Comparison of ENCODE assay signal across 8 mouse cellular contexts in the genomic region with DNA sequence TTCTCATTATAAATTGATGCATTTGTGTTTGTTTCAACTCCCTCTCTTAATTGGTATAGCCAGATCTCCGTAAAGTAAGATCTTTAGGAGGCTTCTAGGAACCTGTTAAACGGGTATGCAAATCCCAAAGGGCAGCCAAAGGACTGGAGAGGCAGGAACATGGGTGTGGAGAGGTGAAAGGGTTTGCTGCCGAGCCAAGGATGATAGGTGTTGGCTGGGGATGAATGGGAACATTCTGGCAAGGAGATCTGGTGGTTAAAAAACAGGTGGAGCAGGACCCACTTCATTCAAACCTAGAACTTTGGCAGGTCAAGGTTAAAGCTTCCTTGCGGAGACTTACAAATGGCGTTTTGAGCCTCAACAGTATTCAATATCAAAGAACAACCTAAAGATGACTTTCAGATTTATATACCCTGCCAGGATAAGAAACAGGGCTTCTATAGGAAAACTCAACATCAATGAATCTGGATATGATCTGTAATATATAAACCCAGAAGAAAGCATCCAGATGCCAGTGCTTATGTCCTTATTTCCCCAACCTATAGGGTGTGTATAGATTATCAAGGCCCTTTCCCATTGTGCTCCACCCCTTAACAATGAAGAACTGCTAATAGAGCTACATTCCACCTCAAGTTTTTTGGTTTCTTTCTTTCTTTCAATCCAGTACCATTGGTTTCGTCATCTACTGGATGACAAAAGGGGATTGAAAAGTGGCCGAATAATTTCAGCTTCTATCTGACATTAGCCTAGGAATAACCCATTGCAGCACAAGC. TPM values are rescaled to one million over a fixed set of nuclear protein-coding genes. Genes with fewer than 3 reads are reported as not detected.
DNase-seq lines count a peak whose midpoint lies in the region; ATAC-seq lines count a peak whose summit lies in the region.

No protein-coding gene starts in this region.

- H3K36me3 ChIP-seq in embryonic facial prominence, embryonic 14.5 days (ENCODE audit: control insufficient read depth, insufficient read depth, low read length), result peaks cover 5% of the 10 kb centered on the region; the same call in 1 of the 2 replicates
- H3K36me3 ChIP-seq in neural tube, embryonic 12.5 days, result 0 out of 2 replicates have a peak, but pooled peaks cover under 1% of the 10 kb centered on the region

- ATAC-seq in embryonic facial prominence, embryonic 14.5 days (ENCODE audit: low read depth), result no peak
- ATAC-seq in neural tube, embryonic 12.5 days (ENCODE audit: low FRiP score, low read depth), result no peak

- H3K9ac ChIP-seq in embryonic facial prominence, embryonic 14.5 days (ENCODE audit: low read depth, low read length), result no peak overlapping the region
- no peak overlapping the region for H3K9ac ChIP-seq in neural tube, embryonic 12.5 days

- peak; percentile 40 for DNase-seq in kidney, adult 11 months
- DNase-seq in kidney, postnatal 4 days, result no peak
- DNase-seq in embryonic facial prominence, embryonic 14.5 days (ENCODE audit: low spot score), result peak; percentile 63
- peak; percentile 36 for DNase-seq in kidney, postnatal 14 days
- DNase-seq in right cerebral cortex, postnatal 10 days (ENCODE audit: low spot score in 2 of 2), result no peak
- no peak for DNase-seq in gastrocnemius, postnatal 10 days
- no peak for DNase-seq in retina, embryonic 14.5 days (ENCODE audit: low spot score)

- peak overlapping the region; percentile 98; the same call in 1 of the 2 replicates for H3K27ac ChIP-seq in embryonic facial prominence, embryonic 14.5 days (replicated peaks; ENCODE audit: low read depth, low read length)
- 0 out of 2 replicates have a peak overlapping the region, but pooled peaks have one; percentile 42 for H3K27ac ChIP-seq in neural tube, embryonic 12.5 days

- no peaks in the 10 kb centered on the region for H3K27me3 ChIP-seq in embryonic facial prominence, embryonic 14.5 days (replicated peaks; ENCODE audit: control insufficient read depth, insufficient read depth, low read length)
- no peaks in the 10 kb centered on the region for H3K27me3 ChIP-seq in neural tube, embryonic 12.5 days (replicated peaks)

- H3K4me1 ChIP-seq in embryonic facial prominence, embryonic 14.5 days (ENCODE audit: control insufficient read depth, insufficient read depth, low read length), result peaks cover 9% of the 10 kb centered on the region; the same call in 1 of the 2 replicates
- H3K4me1 ChIP-seq in neural tube, embryonic 12.5 days, result peaks cover 14% of the 10 kb centered on the region; the same call in 1 of the 2 replicates

- H3K4me3 ChIP-seq in embryonic facial prominence, embryonic 14.5 days (ENCODE audit: low read depth, low read length), result no peak overlapping the region
- no peak overlapping the region for H3K4me3 ChIP-seq in neural tube, embryonic 12.5 days

- H3K4me2 ChIP-seq in embryonic facial prominence, embryonic 14.5 days (ENCODE audit: low read depth, low read length), result peak overlapping the region; percentile 65
- H3K4me2 ChIP-seq in neural tube, embryonic 12.5 days (replicated peaks), result peak overlapping the region; percentile 77

- H3K9me3 ChIP-seq in embryonic facial prominence, embryonic 14.5 days (ENCODE audit: control insufficient read depth, low read length), result no peaks in the 10 kb centered on the region
- no peaks in the 10 kb centered on the region for H3K9me3 ChIP-seq in neural tube, embryonic 12.5 days

- WGBS in embryonic facial prominence, embryonic 14.5 days, result 36% methylated on average over 7 of the region's 7 CpGs
- WGBS in neural tube, embryonic 12.5 days, result 37% methylated on average over 7 of the region's 7 CpGs

RNA-seq across cellular contexts. Expression of a gene that starts 0.9 kb away (rescaled TPM):
- polyA plus RNA-seq in embryonic facial prominence, embryonic 14.5 days (2014; fragmentation: Nextera tagmentation; extraction: Ambion mirVana), result 20.8 and 21.0 TPM in 2 replicates
- polyA plus RNA-seq in neural tube, embryonic 12.5 days (2016; fragmentation: Nextera tagmentation; extraction: Ambion mirVana), result 31.0 and 35.6 TPM in 2 replicates
- total RNA-seq in gastrocnemius, postnatal 10 days (2021), result 10 to 100 TPM; 13.1 to 13.8 TPM

RNA-seq across cellular contexts. Expression of a gene that starts 32.7 kb away (rescaled TPM):
- polyA plus RNA-seq in embryonic facial prominence, embryonic 14.5 days (2014; fragmentation: Nextera tagmentation; extraction: Ambion mirVana), result 86.8 and 87.9 TPM in 2 replicates
- polyA plus RNA-seq in neural tube, embryonic 12.5 days (2016; fragmentation: Nextera tagmentation; extraction: Ambion mirVana), result 67.9 and 73.6 TPM in 2 replicates
- total RNA-seq in gastrocnemius, postnatal 10 days (2021), result 10 to 100 TPM; 32.1 to 35.6 TPM

RNA-seq across cellular contexts. Expression of a gene that starts 58.5 kb away (rescaled TPM):
- polyA plus RNA-seq in embryonic facial prominence, embryonic 14.5 days (2014; fragmentation: Nextera tagmentation; extraction: Ambion mirVana), result 0.14 and 0.19 TPM in 2 replicates
- 0.27 TPM in 1 of 2 replicates, not detected in the other for polyA plus RNA-seq in neural tube, embryonic 12.5 days (2016; fragmentation: Nextera tagmentation; extraction: Ambion mirVana)
- not detected for total RNA-seq in gastrocnemius, postnatal 10 days (2021)

Comparison
In these comparisons a context has a peak if more than half of its experiments do, and no peak if none do; other contexts are left out.
1. DNase-seq: peak in kidney, adult 11 months (single experiment), embryonic facial prominence, embryonic 14.5 days (single experiment) and kidney, postnatal 14 days (single experiment); none in kidney, postnatal 4 days (0 of 2), right cerebral cortex, postnatal 10 days (0 of 2), gastrocnemius, postnatal 10 days (single experiment) and retina, embryonic 14.5 days (single experiment).